15 mouse cellular contexts compared by ENCODE assay signal in genomic region chr9:118482210-118482609, GRCm38 (mm10). TPM values are rescaled to one million over a fixed set of nuclear protein-coding genes. Genes with fewer than 3 reads are reported as not detected.
"Had no signal": no experiment of that assay in that cellular context is flagged by ENCODE, and none has a peak within 500 bp of the region (broad histone marks: within the 10 kb centered on the region; RNA-seq: fewer than 3 reads in every experiment).

No protein-coding gene starts in this region.

- H3K36me3 ChIP-seq: limb, embryonic 10.5 days; liver, embryonic 15.5 days; midbrain, embryonic 13.5 days had no signal

- ATAC-seq: lung, postnatal 0 days; midbrain, embryonic 13.5 days had no signal

- DNase-seq: kidney, postnatal 36 days; lung, adult 2 months; lung, postnatal 36 days; right cerebral cortex, postnatal 25 days; thymus, postnatal 4 days had no signal

- H3K9ac ChIP-seq: liver, embryonic 15.5 days; midbrain, embryonic 13.5 days had no signal

- H3K4me3 ChIP-seq: layer of hippocampus, adult 2 months; left cerebral cortex, adult 2 months; limb, embryonic 10.5 days; liver, embryonic 15.5 days; midbrain, embryonic 13.5 days had no signal

- H3K9me3 ChIP-seq: limb, embryonic 10.5 days; liver, embryonic 15.5 days; midbrain, embryonic 13.5 days had no signal

- H3K27ac ChIP-seq: kidney, postnatal 0 days; layer of hippocampus, adult 2 months; left cerebral cortex, adult 2 months; limb, embryonic 10.5 days; liver, embryonic 15.5 days; midbrain, embryonic 13.5 days; stomach, postnatal 0 days had no signal

- H3K4me2 ChIP-seq: liver, embryonic 11.5 days; liver, embryonic 15.5 days; midbrain, embryonic 13.5 days had no signal

RNA-seq across cellular contexts. Expression of gene Eomes, which starts 4.2 kb away (rescaled TPM):
- polyA plus RNA-seq: kidney, postnatal 0 days; liver, embryonic 11.5 days; liver, embryonic 15.5 days; neural tube, embryonic 14.5 days had no signal
